Mouse (Mus musculus) forebrain, embryonic 13.5 days (tissue): Measurements from ENCODE around the gene Sh3bp1. TPM values are rescaled to one million over a fixed set of nuclear protein-coding genes. Genes with fewer than 3 reads are reported as not detected.
"Not testable (repeated sequence)": the region's sequence is repeated elsewhere in the genome, so short reads cannot be mapped to it uniquely, and the experiment has no call there.

Source experiments
- ATAC-seq: fragments of 200-750 bp; cut with Nextera tagmentation; 2 replicates; pipeline ENCODE4 v1.8.0; 2017
- H3K27ac ChIP-seq: fragments of 300-500 bp; sonication (generic); 2 replicates; pipeline ENCODE4 v1.5.1; 2015; ENCODE audit warnings: inconsistent platforms, mild to moderate bottlenecking, moderate library complexity
- H3K27me3 ChIP-seq: fragments of 300-500 bp; sonication (generic); 2 replicates; pipeline ENCODE4 v1.6.1; 2015; ENCODE audit warnings: mild to moderate bottlenecking, inconsistent platforms
- H3K36me3 ChIP-seq: fragments of 300-500 bp; sonication (generic); 2 replicates; pipeline ENCODE4 v1.6.1; 2015; ENCODE audit warnings: mild to moderate bottlenecking, inconsistent platforms; ENCODE audit not compliant: poor library complexity, severe bottlenecking
- H3K4me1 ChIP-seq: fragments of 300-500 bp; sonication (generic); 2 replicates; pipeline ENCODE4 v1.6.1; 2015; ENCODE audit warnings: inconsistent platforms
- H3K4me2 ChIP-seq: fragments of 300-500 bp; sonication (generic); 2 replicates; pipeline ENCODE4 v1.6.1; 2015; ENCODE audit warnings: inconsistent platforms, mild to moderate bottlenecking, moderate library complexity
- H3K4me3 ChIP-seq: fragments of 300-500 bp; sonication (generic); 2 replicates; pipeline ENCODE4 v1.5.1; 2015; ENCODE audit warnings: mild to moderate bottlenecking, inconsistent platforms
- H3K9ac ChIP-seq: fragments of 300-500 bp; sonication (generic); 2 replicates; pipeline ENCODE4 v1.6.1; 2015; ENCODE audit warnings: mild to moderate bottlenecking, inconsistent platforms
- H3K9me3 ChIP-seq: fragments of 300-500 bp; sonication (generic); replicated peaks from 2 replicates; pipeline ENCODE4 v1.6.1; 2016; ENCODE audit warnings: inconsistent platforms
- WGBS: fragments of 180-500 bp; shearing (Covaris S2); methylation state at CpG from one replicate; pipeline ENCODE4 v1.1.7; 2015; 5-methylcytosine and 5-hydroxymethylcytosine counted together
- polyA plus RNA-seq: library from polyadenylated mRNA; unstranded; fragments of >200 nt; fragmentation: Nextera tagmentation; extraction: Ambion mirVana; gene quantifications from 2 replicates; pipeline ENCODE4 v1.2.1, GENCODE M21; 2015

Sh3bp1 gene
- polyA plus RNA-seq, 1 experiment from 2014 or later = 3.7 TPM

DNA sequence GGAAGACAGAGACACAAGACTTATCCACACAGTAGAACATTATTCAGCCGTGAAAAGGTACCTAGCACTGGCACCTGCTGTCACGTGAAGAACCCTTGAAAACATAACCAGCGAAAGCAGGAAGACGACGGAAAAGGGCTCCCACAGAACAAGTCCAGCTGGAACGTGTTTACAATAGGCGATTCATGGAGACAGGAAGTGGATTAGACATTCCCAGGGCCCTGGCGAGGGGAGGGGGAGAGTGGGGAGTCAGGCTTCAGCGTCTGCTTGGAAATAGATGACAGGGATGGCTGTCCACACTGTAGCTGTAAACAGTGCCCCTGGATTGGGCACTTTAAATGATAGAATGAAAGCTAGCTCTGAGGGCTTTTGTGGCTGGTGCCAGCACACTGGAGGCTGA is 31.2 kb upstream of the Sh3bp1 start:
- Histone ChIP-seq H3K4me2 (peak overlapping the region; percentile 10; the same call in 1 of the 2 replicates), H3K27ac (peak overlapping the region; percentile 72), H3K9ac (0 out of 2 replicates have a peak overlapping the region, but pooled peaks have one; percentile 18), H3K9me3 (no peaks in the 10 kb centered on the region), H3K27me3 (no peaks in the 10 kb centered on the region), H3K36me3 (no peaks in the 10 kb centered on the region), H3K4me3 (no peak overlapping the region), H3K4me1 (peaks cover 23% of the 10 kb centered on the region)
- 17% methylated on average over 9 of the region's 9 CpGs for WGBS
- peak; percentile 84 for ATAC-seq

DNA sequence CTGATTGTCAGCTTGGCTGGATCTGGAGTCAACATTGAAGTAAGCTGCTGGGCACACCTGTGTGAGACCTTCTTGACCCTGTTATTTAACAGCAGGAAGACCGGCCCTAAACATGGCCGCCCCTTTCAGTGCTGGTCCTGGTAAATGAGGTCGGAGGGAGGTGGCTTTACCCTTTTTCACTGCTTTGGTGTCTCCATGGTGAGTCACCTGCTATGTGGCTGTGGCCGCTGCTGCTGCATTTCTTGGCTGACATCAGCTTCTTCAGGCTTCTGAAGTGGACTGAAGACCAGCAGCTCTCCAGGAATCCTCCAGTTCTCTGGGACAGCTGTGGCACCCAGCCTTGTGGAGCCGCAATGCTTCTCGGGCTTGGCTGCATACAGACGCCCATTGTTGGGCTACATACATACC is 30.7 kb upstream of the Sh3bp1 start:
- H3K27me3 ChIP-seq = no peaks in the 10 kb centered on the region
- H3K9ac ChIP-seq = 0 out of 2 replicates have a peak overlapping the region, but pooled peaks have one; percentile 18
- peak overlapping the region; percentile 10; the same call in 1 of the 2 replicates for H3K4me2 ChIP-seq
- H3K4me1 ChIP-seq = peaks cover 24% of the 10 kb centered on the region
- no peak overlapping the region for H3K4me3 ChIP-seq
- peak overlapping the region; percentile 72 for H3K27ac ChIP-seq
- 44% methylated on average over 7 of the region's 7 CpGs for WGBS
- no peaks in the 10 kb centered on the region for H3K36me3 ChIP-seq
- ATAC-seq = peak; percentile 71
- H3K9me3 ChIP-seq = no peaks in the 10 kb centered on the region

DNA sequence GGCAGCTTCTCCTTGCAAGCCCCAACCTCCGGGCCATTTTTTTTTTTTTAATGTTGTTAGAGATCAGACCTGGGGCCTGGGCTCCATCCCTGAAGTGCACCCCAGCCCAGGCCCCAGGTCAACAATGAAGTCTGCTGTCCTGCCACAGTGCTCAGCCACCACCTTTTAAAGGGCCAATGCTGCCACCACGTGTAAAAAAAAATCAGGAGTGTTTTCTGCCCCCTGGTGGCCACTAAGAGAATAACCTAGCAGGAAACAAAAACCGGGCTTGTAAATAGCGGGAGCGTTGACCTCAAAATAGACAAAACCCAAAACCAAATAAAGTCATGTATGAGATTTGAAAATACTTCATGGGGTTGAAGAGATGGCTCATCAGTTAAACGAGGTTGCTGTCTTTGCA is 29.8 kb upstream of the Sh3bp1 start:
- no peaks in the 10 kb centered on the region for H3K27me3 ChIP-seq
- H3K4me1 ChIP-seq = peaks cover 27% of the 10 kb centered on the region
- WGBS = 26% methylated on average over 6 of the region's 6 CpGs
- H3K4me3 ChIP-seq = no peak overlapping the region
- H3K4me2 ChIP-seq = no peak overlapping the region
- ATAC-seq = no peak
- no peaks in the 10 kb centered on the region for H3K36me3 ChIP-seq
- no peaks in the 10 kb centered on the region for H3K9me3 ChIP-seq
- H3K27ac ChIP-seq = no peak overlapping the region
- no peak overlapping the region for H3K9ac ChIP-seq

DNA sequence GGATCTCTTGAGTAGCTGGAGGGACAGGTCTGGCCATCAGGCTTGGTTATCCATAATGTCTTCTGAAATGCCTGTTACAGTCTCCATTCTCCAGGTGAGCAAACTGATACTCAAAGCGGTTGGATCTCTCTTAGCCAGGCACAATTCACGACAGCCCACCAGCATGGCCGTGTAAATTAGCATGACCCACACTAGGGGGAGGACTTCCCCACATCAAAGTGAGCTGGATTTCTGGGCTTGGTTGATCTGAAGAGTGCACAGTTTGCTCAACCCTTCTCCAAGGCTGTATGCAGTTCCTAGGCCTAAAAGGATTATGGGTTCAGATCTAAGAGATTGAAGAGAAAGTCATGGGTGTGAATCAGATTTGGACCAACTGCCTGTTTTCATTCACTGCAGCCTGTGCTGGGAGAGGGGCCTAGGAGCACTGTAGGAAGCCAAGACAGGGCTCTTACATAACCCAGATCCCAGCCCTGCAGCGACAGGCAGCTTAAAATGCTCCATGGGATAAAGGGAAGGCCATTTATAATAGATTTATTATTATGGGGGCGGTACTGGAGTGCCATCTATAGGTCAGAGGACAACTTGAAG is 27.5 kb upstream of the Sh3bp1 start:
- no peak overlapping the region for H3K4me3 ChIP-seq
- WGBS = 64% methylated on average over 5 of the region's 5 CpGs
- H3K9ac ChIP-seq = no peak overlapping the region
- no peaks in the 10 kb centered on the region for H3K9me3 ChIP-seq
- H3K4me1 ChIP-seq = peaks cover 47% of the 10 kb centered on the region
- H3K27ac ChIP-seq = no peak overlapping the region
- no peaks in the 10 kb centered on the region for H3K36me3 ChIP-seq
- no peak overlapping the region for H3K4me2 ChIP-seq
- no peaks in the 10 kb centered on the region for H3K27me3 ChIP-seq
- no peak for ATAC-seq

DNA sequence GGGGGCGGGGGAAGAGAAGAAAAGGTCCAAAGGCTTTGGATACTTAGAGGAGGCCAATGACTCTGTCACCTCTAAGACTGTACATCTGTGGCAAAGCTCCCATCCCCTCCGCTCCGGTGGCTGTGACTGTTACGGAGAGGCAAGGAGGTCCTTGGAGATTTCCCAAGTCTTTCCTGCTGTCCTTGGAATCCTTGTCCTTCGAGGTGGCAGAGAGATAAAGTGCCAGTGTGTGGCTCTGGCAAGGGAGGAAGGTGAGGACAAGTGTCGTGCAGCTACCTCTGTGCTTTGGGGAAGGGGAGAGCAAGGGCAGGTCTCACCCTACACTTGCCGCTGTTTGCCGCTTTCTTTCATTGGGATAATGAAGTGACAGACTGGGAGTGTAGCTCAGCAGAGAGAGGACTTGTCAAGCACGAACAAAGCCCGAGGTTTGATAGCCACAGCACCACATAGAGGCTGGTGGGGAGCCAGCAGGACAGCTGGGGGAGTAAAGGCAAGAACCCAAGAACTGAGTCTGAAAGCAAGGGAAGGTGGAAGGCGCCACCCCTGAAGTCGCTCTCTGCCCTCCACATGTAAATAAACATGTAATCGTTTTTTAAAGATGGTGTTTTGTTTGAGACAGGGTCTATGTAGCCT is 25.6 kb upstream of the Sh3bp1 start:
- no peak overlapping the region for H3K4me3 ChIP-seq
- no peaks in the 10 kb centered on the region for H3K9me3 ChIP-seq
- WGBS = 49% methylated on average over 13 of the region's 13 CpGs
- H3K4me2 ChIP-seq = peak overlapping the region; percentile 26; the same call in 1 of the 2 replicates
- no peak for ATAC-seq
- H3K9ac ChIP-seq = peak overlapping the region; percentile 7; the same call in 1 of the 2 replicates
- peak overlapping the region; percentile 78 for H3K27ac ChIP-seq
- no peaks in the 10 kb centered on the region for H3K27me3 ChIP-seq
- peaks cover 43% of the 10 kb centered on the region for H3K4me1 ChIP-seq
- H3K36me3 ChIP-seq = no peaks in the 10 kb centered on the region

DNA sequence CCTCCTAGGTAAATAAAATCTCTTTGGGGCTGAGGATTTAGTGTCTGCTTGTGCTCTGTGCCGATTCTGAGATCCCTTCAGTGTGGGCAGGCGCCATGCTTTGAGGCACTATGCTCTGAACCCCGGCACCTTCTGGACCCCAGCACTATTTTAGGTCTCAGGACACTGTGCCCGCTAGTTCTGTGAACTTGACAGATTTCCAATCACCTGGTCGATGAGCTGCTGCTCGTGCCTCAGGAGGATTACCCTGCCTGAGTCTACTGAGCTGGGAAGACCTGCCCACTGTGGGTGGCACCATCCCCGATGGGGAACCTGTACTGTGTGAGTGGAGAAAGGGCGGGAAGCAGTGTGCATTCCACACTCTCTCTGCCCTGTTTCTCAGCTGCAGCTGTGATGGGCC is 24.6 kb upstream of the Sh3bp1 start:
- Histone ChIP-seq H3K9ac (no peak overlapping the region), H3K4me3 (no peak overlapping the region), H3K36me3 (peaks cover 5% of the 10 kb centered on the region; the same call in 1 of the 2 replicates), H3K4me1 (peaks cover 47% of the 10 kb centered on the region), H3K27me3 (no peaks in the 10 kb centered on the region), H3K27ac (no peak overlapping the region), H3K4me2 (no peak overlapping the region), H3K9me3 (no peaks in the 10 kb centered on the region)
- 73% methylated on average over 8 of the region's 8 CpGs for WGBS
- no peak for ATAC-seq

DNA sequence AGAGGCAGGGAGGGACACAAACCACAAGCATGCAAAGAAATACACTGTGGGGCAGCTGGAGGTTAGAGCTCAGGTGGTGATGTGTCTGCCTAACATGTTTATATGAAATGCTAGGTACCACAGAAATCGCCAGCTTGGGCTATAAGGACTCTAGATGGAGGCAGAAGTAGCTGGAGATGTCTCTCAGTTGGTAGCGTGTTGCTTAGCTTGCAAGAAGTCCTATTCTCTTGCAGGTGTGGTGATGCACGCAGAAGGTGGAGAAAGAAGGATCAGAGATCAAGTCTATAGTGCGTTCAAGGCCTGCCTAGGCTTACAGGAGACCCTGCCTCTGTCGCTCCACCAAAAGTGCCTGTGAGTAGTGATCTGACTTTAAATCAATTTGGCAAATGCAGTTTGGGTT is 24.0 kb upstream of the Sh3bp1 start:
- Histone ChIP-seq H3K27ac (peak overlapping the region; percentile 98; the same call in 1 of the 2 replicates), H3K4me1 (peaks cover 47% of the 10 kb centered on the region), H3K4me3 (no peak overlapping the region), H3K9ac (peak overlapping the region; percentile 69; the same call in 1 of the 2 replicates), H3K27me3 (no peaks in the 10 kb centered on the region), H3K9me3 (no peaks in the 10 kb centered on the region), H3K36me3 (peaks cover 7% of the 10 kb centered on the region), H3K4me2 (peak overlapping the region; percentile 85)
- WGBS = 83% methylated on average over 5 of the region's 5 CpGs
- ATAC-seq = no peak

DNA sequence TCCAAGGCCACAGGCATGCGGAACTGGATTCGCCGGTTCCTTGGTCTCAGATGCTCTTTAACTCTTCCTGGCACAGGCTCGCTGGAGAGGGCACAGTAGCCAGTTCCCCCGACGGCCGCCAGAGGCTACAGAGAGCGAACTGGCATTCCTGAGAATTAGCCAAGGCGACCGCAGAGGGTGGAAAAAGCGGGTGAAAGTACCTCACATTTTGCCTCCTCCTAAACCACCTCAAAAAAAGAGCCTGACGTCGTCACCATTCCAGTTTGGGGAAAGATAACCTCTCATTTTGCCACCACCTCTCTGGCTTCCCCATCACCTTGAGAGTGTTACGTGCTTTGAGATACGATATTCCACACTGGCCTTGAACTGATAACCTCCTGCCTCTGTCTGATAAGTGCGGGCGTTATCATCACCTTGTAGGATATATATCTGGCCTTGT is 23.3 kb upstream of the Sh3bp1 start:
- Histone ChIP-seq H3K4me2 (peak overlapping the region; percentile 85), H3K9me3 (no peaks in the 10 kb centered on the region), H3K36me3 (peaks cover 15% of the 10 kb centered on the region), H3K4me1 (peaks cover 47% of the 10 kb centered on the region), H3K4me3 (peak overlapping the region; percentile 66), H3K9ac (peak overlapping the region; percentile 69), H3K27me3 (no peaks in the 10 kb centered on the region), H3K27ac (peak overlapping the region; percentile 98)
- ATAC-seq = no peak
- 3% methylated on average over 17 of the region's 17 CpGs for WGBS

DNA sequence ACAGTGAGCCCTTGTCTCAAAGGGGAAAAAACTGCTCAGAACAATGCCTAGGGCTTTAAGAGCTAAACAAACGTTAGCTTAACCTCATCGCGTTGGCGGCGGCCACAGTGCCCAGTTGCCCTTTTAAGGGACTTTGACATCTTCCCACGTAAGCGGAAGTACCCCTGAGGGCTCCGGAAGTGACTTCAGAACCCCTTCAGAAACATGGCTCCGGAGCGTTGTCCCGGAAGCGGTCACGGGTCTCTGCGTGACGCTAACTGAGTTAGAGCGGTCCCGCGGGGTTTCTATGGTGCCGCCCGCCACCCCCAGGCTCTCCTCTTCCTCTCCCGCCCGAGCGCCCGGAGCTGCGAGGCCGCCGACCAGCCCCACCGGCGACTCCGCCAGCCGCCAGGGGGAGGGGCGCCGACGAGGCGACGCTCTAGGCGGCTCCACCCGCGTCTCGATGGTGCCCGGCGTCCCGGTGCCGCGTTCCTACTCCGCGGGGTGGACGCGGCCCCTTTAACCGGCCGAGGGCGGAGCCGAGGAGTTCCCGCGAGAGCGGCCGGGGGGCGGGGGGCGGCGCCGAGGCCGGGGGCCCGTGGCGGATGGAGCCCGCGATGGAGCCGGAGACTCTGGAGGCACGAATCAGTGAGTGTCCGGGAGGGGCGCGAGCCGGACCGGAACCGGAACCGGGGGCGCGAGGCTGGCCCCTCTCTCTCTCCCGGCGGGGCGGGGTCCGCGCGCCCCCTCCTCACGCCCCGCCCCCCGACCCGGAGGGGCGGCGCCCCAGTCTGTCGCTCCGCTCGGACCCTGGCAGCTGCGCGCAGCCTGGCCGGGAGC is 22.4 kb upstream of the Sh3bp1 start, which contains the start of gene Gga1:
Gene Gga1, plus strand, starts transcription at position 200 of the 819 bp plus-strand sequence.
- WGBS = under 1% methylated on average over 65 of the region's 95 CpGs
- no peaks in the 10 kb centered on the region for H3K9me3 ChIP-seq
- peak within 1 kb of the TSS; percentile 85 for H3K4me2 ChIP-seq
- H3K36me3 ChIP-seq = peaks cover 24% of the 10 kb centered on the region
- H3K9ac ChIP-seq = peak within 1 kb of the TSS; percentile 83
- peak within 1 kb of the TSS; percentile 66 for H3K4me3 ChIP-seq
- peak; percentile 92 for ATAC-seq
- peaks cover 47% of the 10 kb centered on the region for H3K4me1 ChIP-seq
- H3K27me3 ChIP-seq = no peaks in the 10 kb centered on the region
- H3K27ac ChIP-seq = peak within 1 kb of the TSS; percentile 98

DNA sequence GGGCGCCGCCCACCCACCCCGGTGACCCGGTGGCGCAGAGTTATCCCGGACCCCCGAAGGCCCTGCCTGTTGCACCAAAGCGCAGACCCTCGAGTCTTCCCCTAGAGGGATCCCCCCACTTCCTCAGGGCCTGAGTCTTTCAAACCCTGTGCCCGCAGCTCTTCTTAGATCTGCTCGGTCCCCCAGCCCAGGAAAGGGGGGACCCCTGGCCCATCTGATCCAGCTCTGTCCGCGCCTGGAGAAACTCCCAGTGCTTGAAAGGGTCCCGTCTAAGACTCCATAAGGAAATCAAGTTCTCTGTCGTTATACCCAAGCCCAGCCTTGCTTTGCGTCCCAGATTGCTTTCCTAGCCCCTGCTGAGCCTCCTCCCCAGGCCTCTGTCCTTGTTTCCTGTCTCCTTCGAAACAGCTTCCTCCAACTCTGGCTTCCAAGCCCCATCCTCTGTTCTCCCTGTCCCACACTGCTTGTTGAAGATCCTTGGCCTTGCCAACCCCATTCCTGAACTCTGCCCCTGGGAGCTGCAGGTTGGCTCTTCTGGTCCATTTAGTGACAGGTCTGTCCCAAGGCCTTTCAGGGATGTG is 21.7 kb upstream of the Sh3bp1 start:
- ATAC-seq = no peak; the same call in 1 of the 2 replicates
- Histone ChIP-seq H3K27ac (peak overlapping the region; percentile 98), H3K9ac (peak overlapping the region; percentile 83), H3K4me2 (peak overlapping the region; percentile 85), H3K9me3 (no peaks in the 10 kb centered on the region), H3K27me3 (no peaks in the 10 kb centered on the region), H3K4me1 (peaks cover 47% of the 10 kb centered on the region), H3K36me3 (peaks cover 31% of the 10 kb centered on the region), H3K4me3 (peak overlapping the region; percentile 66)
- under 1% methylated on average over 15 of the region's 17 CpGs for WGBS

DNA sequence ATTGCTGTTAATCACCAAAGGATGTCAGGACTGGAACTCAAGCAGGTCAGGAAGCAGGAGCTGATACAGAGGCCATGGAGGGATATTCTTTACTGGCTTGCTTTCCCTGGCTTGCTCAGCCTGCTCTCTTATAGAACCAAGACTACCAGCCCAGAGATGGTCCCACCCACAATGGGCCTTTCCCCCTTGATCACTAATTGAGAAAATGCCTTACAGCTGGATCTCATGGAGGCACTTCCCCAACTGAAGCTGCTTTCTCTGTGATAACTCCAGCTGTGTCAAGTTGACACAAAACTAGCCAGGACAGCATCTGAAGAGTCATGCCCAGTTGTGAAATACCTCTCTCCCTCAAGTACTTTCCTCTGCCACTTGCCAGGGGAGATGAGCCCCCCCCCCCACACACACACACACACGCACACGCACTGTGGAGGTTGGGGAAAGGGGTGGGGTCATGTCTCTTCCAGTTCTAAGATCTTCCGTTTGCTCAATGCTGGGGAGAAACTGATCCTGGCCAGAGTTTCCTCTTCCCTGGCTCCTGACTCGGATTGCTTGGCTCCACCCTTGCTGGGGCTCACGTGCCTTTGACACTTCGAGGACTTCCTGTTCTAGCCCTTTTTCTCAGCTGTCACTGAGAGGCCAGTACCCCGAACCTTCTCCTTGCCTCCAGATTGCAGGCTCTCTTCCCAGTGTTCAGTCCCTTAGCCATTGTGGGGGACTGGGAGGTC is 20.6 kb upstream of the Sh3bp1 start:
- 0 out of 2 replicates have a peak overlapping the region, but pooled peaks have one; percentile 9 for H3K9ac ChIP-seq
- WGBS = 77% methylated on average over 7 of the region's 7 CpGs
- not testable (repeated sequence) for H3K27ac ChIP-seq, H3K4me3 ChIP-seq, H3K9me3 ChIP-seq, H3K27me3 ChIP-seq, ATAC-seq
- H3K36me3 ChIP-seq = peaks cover 41% of the 10 kb centered on the region
- peak overlapping the region; percentile 85 for H3K4me2 ChIP-seq
- peaks cover 43% of the 10 kb centered on the region for H3K4me1 ChIP-seq
